Mouse (Mus musculus): Measurements from ENCODE around the gene Slc27a4. TPM values are rescaled to one million over a fixed set of nuclear protein-coding genes. Genes with fewer than 3 reads are reported as not detected.

Gene Slc27a4
- polyA plus RNA-seq, 1 experiment, result 64.2 TPM

- no peak for DNase-seq (ENCODE audit: low read depth)
Observed at GRCm38 (mm10) chr2:29856451-29857260, 54.2 kb downstream of the Slc27a4 start.

- peak; percentile 75 for DNase-seq (ENCODE audit: low read depth)
Observed at GRCm38 (mm10) chr2:29857341-29857740, 54.9 kb downstream of the Slc27a4 start.

- DNase-seq (ENCODE audit: low read depth), result no peak
Observed at GRCm38 (mm10) chr2:29857967-29858366, 55.5 kb downstream of the Slc27a4 start.

- DNase-seq (ENCODE audit: low read depth), result peak; percentile 91
Observed at GRCm38 (mm10) chr2:29858748-29859473, 56.5 kb downstream of the Slc27a4 start.

- DNase-seq (ENCODE audit: low read depth), result no peak
Observed at GRCm38 (mm10) chr2:29865125-29865524, 62.7 kb downstream of the Slc27a4 start.

Other genes starting within 250 kb of the Slc27a4 start
- 45.3 and 52.4 TPM in 2 replicates for gene Rapgef1, start 182.9 kb upstream of the Slc27a4 start, polyA plus RNA-seq (2012; rRNA removed)
- 0.09 TPM in 1 of 2 replicates, not detected in the other for gene Gm13420, start 50.9 kb upstream of the Slc27a4 start, polyA plus RNA-seq (2012; rRNA removed)
- not detected in 2 replicates for gene Gm13547, start 43.3 kb upstream of the Slc27a4 start, polyA plus RNA-seq (2012; rRNA removed)
- gene Coq4, start 15.1 kb upstream of the Slc27a4 start, polyA plus RNA-seq (2012; rRNA removed), result 23.1 and 34.4 TPM in 2 replicates
- gene Trub2, start 14.1 kb upstream of the Slc27a4 start, polyA plus RNA-seq (2012; rRNA removed), result 54.2 and 73.3 TPM in 2 replicates
- gene Urm1, start 17.4 kb downstream of the Slc27a4 start, polyA plus RNA-seq (2012; rRNA removed), result 41.9 and 61.3 TPM in 2 replicates
- gene Cercam, start 66.5 kb downstream of the Slc27a4 start, polyA plus RNA-seq (2012; rRNA removed), result 15.0 and 22.4 TPM in 2 replicates
- 30.6 and 41.7 TPM in 2 replicates for gene Odf2, start 86.6 kb downstream of the Slc27a4 start, polyA plus RNA-seq (2012; rRNA removed)
- gene Gle1, start 132.8 kb downstream of the Slc27a4 start, polyA plus RNA-seq (2012; rRNA removed), result 19.3 and 24.5 TPM in 2 replicates
- gene Sptan1, start 162.9 kb downstream of the Slc27a4 start, polyA plus RNA-seq (2012; rRNA removed), result 150 and 210 TPM in 2 replicates
- gene Wdr34, start 246.2 kb downstream of the Slc27a4 start, polyA plus RNA-seq (2012; rRNA removed), result 37.6 and 45.3 TPM in 2 replicates